Mouse (Mus musculus): ENCODE measurements at regions not wholly inside any gene's neighbourhood (a gene's known extent, or its start where the extent isn't known, plus 50 kb on each side); places are given as distances from the start of the nearest gene placed in this dataset.

DNA sequence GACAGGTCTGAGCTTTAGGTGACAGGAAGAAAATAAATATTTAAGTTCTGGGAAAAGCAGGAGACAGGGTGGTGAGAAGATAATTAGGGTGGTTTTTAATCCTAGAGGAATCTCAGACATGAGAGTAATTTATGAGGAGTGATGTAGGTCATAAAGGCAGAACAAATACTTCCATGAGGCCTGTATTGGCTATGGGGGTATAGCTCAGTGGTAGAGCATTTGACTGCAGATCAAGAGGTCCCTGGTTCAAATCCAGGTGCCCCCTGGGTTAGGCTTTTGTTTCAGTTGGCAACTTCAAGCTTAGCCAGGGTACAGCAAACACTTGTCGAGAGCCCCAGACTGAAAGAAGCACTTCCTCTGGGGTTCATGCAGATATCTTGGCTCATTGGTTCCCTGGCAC lies 66.3 kb upstream of the Acpp start:
- TF ChIP-seq CTCF (IDR thresholded peaks at IDR 0.05; ENCODE audit: low read depth), result no peak
- TF ChIP-seq EP300 (IDR thresholded peaks at IDR 0.05; ENCODE audit: low read depth), result no peak
